Mouse (Mus musculus) forebrain, embryonic 15.5 days (tissue): ENCODE measurements around the gene Accsl. TPM values are rescaled to one million over a fixed set of nuclear protein-coding genes. Genes with fewer than 3 reads are reported as not detected.

ENCODE experiments used
- polyA plus RNA-seq: library from polyadenylated mRNA; unstranded; fragments of >200 nt; fragmentation: Nextera tagmentation; extraction: Ambion mirVana; gene quantifications from 2 replicates; pipeline ENCODE4 v1.2.1, GENCODE M21; 2015

The Accsl gene
- polyA plus RNA-seq, 1 experiment from 2014 or later = 0.45 TPM

Other genes starting within 250 kb of the Accsl start
- gene Alx4, start 226.8 kb downstream of the Accsl start, polyA plus RNA-seq = 0.65 and 0.85 TPM in 2 replicates
- 64.2 and 64.8 TPM in 2 replicates for gene Ext2, start 46.6 kb downstream of the Accsl start, polyA plus RNA-seq
- 6.9 and 7.8 TPM in 2 replicates for gene Accs, start 19.2 kb downstream of the Accsl start, polyA plus RNA-seq
- gene Gm13889, start 88.0 kb upstream of the Accsl start, polyA plus RNA-seq = 24.2 and 26.7 TPM in 2 replicates
- not detected in 2 replicates for gene Gm27027, start 127.2 kb upstream of the Accsl start, polyA plus RNA-seq
- gene Alkbh3, start 141.7 kb upstream of the Accsl start, polyA plus RNA-seq = 54.9 and 58.1 TPM in 2 replicates